Mouse (Mus musculus) erythroblast, embryonic 14.5 days (primary cell): ENCODE data around the gene Slc40a1.

Experiments used
- GATA1 ChIP-seq: IDR thresholded peaks from 2 replicates; pipeline ENCODE4 v1.6.1; 2012; ENCODE audit warnings: low read length, inconsistent platforms, mixed read lengths
- TAL1 ChIP-seq: IDR thresholded peaks from 3 replicates; pipeline ENCODE4 v1.6.1; 2012; ENCODE audit warnings: low read length, inconsistent platforms, mixed read lengths

GRCm38 (mm10) chr1:45924516-45924915, 1.8 kb downstream of the Slc40a1 start:
- no peak for TF ChIP-seq GATA1
- TF ChIP-seq TAL1, result no peak
